Mouse (Mus musculus) central nervous system, embryonic 11.5 days (tissue): ENCODE results near the gene Olfr1276. TPM values are rescaled to one million over a fixed set of nuclear protein-coding genes. Genes with fewer than 3 reads are reported as not detected.

Experiments
- polyA plus RNA-seq: library from polyadenylated mRNA; depleted of rRNA; stranded (reverse); fragments of >200 nt; gene quantifications from 2 replicates; pipeline ENCODE4 v1.2.3, GENCODE M21; 2012; rRNA removed

Gene Olfr1276
- polyA plus RNA-seq, result not detected in 2 replicates

DNA sequence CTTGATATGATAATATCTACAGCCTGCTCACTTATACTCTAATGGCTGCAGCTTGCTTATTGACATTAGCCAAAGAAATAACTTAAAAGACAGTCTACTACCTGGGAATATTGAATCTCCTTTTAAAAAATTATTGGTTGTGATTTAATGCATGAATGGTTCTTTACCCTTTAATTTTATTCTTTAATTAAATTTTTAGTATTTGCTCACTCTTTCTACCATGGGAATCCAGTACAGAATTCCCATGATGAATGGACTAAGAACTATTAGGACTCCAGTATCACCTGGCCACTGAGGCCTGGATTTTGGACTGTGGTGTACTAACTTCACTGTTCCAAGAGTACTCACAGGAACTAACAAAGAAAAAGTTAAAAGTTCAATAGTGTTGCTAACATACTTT is at the start of gene Olfr1276:
Olfr1276 (plus strand) TSS at position 301 of the 400 bp plus-strand sequence.

DNA sequence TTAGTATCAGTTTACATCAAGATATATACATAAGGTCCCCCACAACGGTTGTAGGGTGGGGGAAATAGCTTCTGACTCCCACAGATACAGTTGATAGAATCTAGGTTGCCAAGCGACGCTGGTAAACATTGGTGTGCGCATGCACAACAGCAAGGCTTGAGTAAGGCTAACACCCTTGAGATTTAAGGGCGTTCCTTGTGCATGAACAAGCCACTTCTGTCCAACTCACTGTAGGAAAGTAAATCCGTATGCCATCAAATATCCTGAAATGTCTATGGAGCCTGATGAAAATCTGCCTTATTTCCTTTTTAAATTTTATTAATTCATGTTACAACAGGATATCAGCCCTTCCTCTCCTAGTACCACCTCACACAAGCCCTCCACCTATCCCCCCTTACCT is 24.8 kb upstream of the Olfr1276 start, which contains the start of gene 4930430A15Rik:
4930430A15Rik (minus strand) TSS at position 101 of the 400 bp plus-strand sequence.

DNA sequence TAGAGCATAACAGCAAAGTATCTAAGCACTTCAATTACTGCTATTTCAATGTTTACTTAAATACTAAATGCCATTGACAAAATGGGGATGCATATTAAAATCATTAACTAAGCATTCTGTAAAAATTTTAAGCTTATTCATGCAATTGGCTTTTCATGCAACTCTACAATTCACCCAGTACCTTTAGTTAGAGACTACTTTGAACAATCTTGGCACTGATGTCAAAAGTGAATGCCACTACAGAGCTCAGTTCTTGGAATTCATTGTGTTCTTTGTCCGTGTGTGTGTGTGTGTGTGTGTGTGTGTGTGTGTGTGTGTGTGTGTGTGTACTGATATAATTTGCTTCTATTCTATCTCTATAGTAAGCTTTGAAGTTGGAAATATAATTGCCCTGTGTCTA is 19.1 kb upstream of the Olfr1276 start, which contains the start of gene Olfr1275:
Olfr1275 (minus strand) TSS at position 101 of the 400 bp plus-strand sequence.

DNA sequence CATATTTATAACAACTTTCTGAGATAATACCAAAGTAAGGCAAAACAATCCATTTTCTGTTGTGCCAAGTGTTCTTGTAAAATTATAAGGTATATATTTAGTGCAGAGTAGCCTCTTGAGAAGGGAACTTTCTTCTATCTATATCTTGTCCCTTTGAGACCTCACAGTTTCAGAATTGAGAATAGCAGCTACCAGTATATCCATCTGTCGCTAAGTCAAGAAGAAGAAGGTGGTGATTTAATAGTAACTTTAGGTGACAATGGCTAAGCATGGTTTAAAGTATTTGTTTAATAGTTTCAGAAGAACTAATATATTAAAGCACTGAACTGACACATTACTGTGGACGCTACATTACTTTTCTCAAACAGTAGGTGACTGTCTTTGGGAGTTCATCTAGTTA is 19.7 kb downstream of the Olfr1276 start, which contains the start of gene Olfr1277:
Olfr1277 (minus strand) TSS at position 101 of the 400 bp plus-strand sequence.

DNA sequence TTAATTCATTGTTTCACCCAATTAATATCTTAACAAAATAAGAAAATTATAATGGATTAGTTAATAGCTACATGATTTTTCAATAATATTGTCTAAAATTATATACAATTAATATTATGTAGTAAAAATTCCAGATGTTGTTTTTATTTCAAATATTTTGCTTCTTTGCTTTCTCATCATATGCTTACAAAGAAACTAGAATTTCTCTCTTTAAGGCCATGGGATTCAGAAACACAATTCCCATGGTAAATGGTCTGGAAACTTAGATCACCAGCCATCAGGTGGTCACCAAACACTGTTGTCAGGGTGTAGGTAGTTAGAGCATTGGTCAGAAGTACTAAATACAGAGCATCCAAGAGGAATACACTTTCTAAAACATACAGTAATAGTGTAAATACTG is 35.5 kb downstream of the Olfr1276 start, which contains the start of gene Olfr1278:
Olfr1278 (plus strand) TSS at position 301 of the 400 bp plus-strand sequence.

DNA sequence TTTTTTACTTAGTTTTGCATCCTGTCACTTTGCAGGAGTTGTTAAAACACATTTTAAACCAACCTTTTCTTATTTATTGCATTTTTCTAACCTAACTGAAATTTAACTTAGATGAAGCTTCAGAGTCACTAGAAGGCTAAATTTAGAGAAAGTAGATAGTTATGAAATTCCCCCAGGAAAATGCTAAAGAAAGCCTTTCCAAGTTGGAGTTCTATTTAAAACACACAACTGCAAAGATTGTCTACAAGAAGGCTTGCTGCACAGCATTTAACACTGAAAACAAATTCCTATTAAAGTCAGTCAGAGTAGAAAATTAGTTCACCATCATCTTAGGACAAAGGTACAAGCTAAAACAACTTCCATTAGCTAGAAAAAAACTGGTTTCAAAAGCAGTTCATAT is 46.1 kb downstream of the Olfr1276 start, which contains the start of gene Olfr1279:
Olfr1279 (plus strand) TSS at position 262 of the 400 bp plus-strand sequence.

Other genes with a start within 250 kb of the Olfr1276 start
- gene Gm13941, start 148.5 kb upstream of the Olfr1276 start, polyA plus RNA-seq, result not detected in 2 replicates
- gene Gm15130, start 101.6 kb upstream of the Olfr1276 start, polyA plus RNA-seq, result not detected in 2 replicates
- gene 4930430A15Rik, start 24.9 kb upstream of the Olfr1276 start, polyA plus RNA-seq, result not detected in 2 replicates
- not detected in 2 replicates for gene Olfr1275, start 19.2 kb upstream of the Olfr1276 start, polyA plus RNA-seq
- not detected in 2 replicates for gene Olfr1277, start 19.6 kb downstream of the Olfr1276 start, polyA plus RNA-seq
- not detected in 2 replicates for gene Olfr1278, start 35.6 kb downstream of the Olfr1276 start, polyA plus RNA-seq
- gene Olfr1279, start 46.1 kb downstream of the Olfr1276 start, polyA plus RNA-seq, result not detected in 2 replicates
- not detected in 2 replicates for gene Olfr1280, start 59.5 kb downstream of the Olfr1276 start, polyA plus RNA-seq
- gene Olfr1281, start 72.0 kb downstream of the Olfr1276 start, polyA plus RNA-seq, result not detected in 2 replicates
- gene Olfr1282, start 81.6 kb downstream of the Olfr1276 start, polyA plus RNA-seq, result not detected in 2 replicates
- not detected in 2 replicates for gene Olfr1283, start 112.3 kb downstream of the Olfr1276 start, polyA plus RNA-seq
- not detected in 2 replicates for gene Olfr1284, start 121.0 kb downstream of the Olfr1276 start, polyA plus RNA-seq
- gene Olfr1286, start 168.6 kb downstream of the Olfr1276 start, polyA plus RNA-seq, result not detected in 2 replicates
- not detected in 2 replicates for gene Olfr1287, start 194.6 kb downstream of the Olfr1276 start, polyA plus RNA-seq
- gene Olfr1288, start 219.6 kb downstream of the Olfr1276 start, polyA plus RNA-seq, result not detected in 2 replicates
- not detected in 2 replicates for gene Olfr1289, start 226.3 kb downstream of the Olfr1276 start, polyA plus RNA-seq
- gene Olfr1290, start 239.3 kb downstream of the Olfr1276 start, polyA plus RNA-seq, result not detected in 2 replicates
- not detected in 2 replicates for gene Olfr1291-ps1, start 242.7 kb downstream of the Olfr1276 start, polyA plus RNA-seq